Mouse (Mus musculus): ENCODE data around the gene Lair1. TPM values are rescaled to one million over a fixed set of nuclear protein-coding genes. Genes with fewer than 3 reads are reported as not detected.
"Not testable (repeated sequence)": the region's sequence is repeated elsewhere in the genome, so short reads cannot be mapped to it uniquely, and the experiment has no call there.

The Lair1 gene
- polyA plus RNA-seq, 1 experiment from 2014 or later: 1.5 TPM

DNA sequence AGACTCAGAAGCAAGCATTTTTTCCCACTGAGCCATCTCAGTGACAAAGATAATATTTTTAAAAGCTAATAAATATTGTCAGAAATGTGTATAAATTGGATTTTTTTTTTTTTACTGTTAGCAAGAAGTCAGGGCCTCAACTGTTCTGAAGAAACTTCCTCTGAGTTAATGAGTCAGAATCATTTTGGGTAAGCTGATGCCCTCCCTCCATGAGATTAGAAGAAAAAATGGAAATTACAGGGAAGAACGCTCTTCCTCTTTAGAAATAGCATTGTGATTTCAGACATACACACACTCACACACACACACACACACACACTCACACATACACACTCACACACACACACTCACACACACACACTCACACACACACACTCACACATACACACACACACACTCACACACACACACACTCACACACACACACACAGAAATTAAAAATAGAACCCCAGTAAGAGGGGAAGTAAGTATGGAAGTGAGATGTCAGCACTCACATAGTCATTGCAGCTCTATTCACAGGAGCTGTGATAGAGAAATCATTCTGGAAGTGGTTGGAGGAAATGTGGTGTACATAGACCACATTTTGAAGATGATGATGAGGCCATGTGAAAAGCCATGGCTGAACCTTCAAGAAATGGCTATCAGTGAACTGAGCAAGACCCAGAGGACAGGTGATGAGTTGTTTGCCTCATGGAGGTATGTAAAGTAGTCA, 866 bp upstream of the Lair1 start:
- no peak overlapping the region for H3K27ac ChIP-seq (ENCODE audit: low read depth, low read length)
- DNase-seq (ENCODE audit: low spot score, missing footprints) (no peak), ATAC-seq (ENCODE audit: low FRiP score) (no peak)
- 90% methylated on average over 1 of the region's 1 CpGs for WGBS
- no peaks in the 10 kb centered on the region for H3K9me3 ChIP-seq (ENCODE audit: control insufficient read depth, low read length)
- no peak overlapping the region for H3K9ac ChIP-seq (ENCODE audit: low read length)
- no peaks in the 10 kb centered on the region for H3K27me3 ChIP-seq (ENCODE audit: control insufficient read depth, insufficient read depth, low read length)
- no peaks in the 10 kb centered on the region for H3K36me3 ChIP-seq (ENCODE audit: control insufficient read depth, insufficient read depth, low read length)
- H3K4me3 ChIP-seq (ENCODE audit: low read depth, low read length): no peak overlapping the region
- no peak overlapping the region for H3K4me2 ChIP-seq
- H3K4me1 ChIP-seq (ENCODE audit: control insufficient read depth, insufficient read depth, low read length): no peaks in the 10 kb centered on the region

GRCm38 (mm10) chr7:4060602-4061188, 2.3 kb downstream of the Lair1 start:
- H3K27ac ChIP-seq (ENCODE audit: low read depth, low read length); H3K4me2 ChIP-seq; H3K27me3 ChIP-seq (ENCODE audit: control insufficient read depth, insufficient read depth, low read length); H3K9me3 ChIP-seq (ENCODE audit: control insufficient read depth, low read length); DNase-seq (ENCODE audit: low spot score, missing footprints); H3K4me1 ChIP-seq (ENCODE audit: control insufficient read depth, insufficient read depth, low read length); H3K4me3 ChIP-seq (ENCODE audit: low read depth, low read length); H3K9ac ChIP-seq (ENCODE audit: low read length); H3K36me3 ChIP-seq (ENCODE audit: control insufficient read depth, insufficient read depth, low read length); ATAC-seq (ENCODE audit: low FRiP score): not testable (repeated sequence)
- 56% methylated on average over 9 of the region's 9 CpGs for whole genome bisulfite sequencing

DNA sequence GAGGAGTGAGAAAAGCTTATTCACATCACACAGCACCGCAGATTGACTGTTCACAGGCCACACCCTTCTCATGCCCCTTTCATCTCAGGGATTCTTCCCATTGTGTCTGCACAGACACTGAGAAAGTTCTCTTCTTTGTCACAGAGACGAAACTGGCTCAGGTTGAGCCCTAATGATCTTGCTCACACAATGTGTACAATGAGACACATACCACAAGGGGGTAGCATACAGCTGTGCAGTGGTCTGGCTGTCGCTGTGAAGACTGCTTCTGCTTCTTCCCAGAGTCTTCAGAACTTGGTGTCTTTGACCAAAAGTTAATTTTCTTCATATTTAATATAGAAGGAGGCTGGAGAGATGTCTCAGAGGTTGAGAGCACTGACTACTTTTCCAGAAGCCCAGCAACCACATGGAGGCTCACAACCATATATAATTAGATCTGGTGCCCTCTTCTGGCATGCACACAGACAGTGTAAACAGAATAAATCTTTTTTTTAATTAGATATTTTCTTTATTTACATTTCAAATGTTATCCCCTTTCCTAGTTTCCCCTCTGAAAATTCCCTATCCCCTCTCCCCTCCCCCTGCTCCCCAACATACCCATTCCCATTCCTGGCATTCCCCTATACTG, 36.1 kb downstream of the Lair1 start:
- Histone ChIP-seq H3K36me3 (ENCODE audit: control insufficient read depth, insufficient read depth, low read length) (no peaks in the 10 kb centered on the region), H3K4me3 (ENCODE audit: low read depth, low read length) (no peak overlapping the region), H3K4me1 (ENCODE audit: control insufficient read depth, insufficient read depth, low read length) (no peaks in the 10 kb centered on the region), H3K9me3 (ENCODE audit: control insufficient read depth, low read length) (no peaks in the 10 kb centered on the region), H3K27me3 (ENCODE audit: control insufficient read depth, insufficient read depth, low read length) (no peaks in the 10 kb centered on the region), H3K9ac (ENCODE audit: low read length) (no peak overlapping the region), H3K27ac (ENCODE audit: low read depth, low read length) (no peak overlapping the region), H3K4me2 (no peak overlapping the region)
- ATAC-seq (ENCODE audit: low FRiP score) (no peak), DNase-seq (ENCODE audit: low spot score, missing footprints) (no peak)
- 29% methylated on average over 3 of the region's 3 CpGs for WGBS

DNA sequence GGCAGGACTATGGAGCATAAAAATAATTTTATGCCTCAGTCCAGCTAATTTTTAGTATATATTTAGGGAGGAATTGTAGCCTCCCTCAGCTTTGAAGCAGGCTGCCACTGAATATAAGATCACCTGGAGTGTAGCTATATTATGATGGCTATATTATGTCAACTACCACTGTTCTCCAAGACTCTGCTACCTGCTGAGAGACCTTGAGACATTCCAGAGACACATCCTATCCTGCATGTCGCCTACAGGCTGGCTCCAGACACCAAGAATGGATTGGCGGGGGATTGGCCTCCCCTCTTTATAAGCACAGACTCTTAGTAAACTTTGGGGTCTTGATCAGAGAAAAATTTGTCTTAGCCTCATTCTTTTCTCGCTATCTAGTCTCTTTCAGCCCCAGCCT, 58.4 kb downstream of the Lair1 start:
- not testable (repeated sequence) for H3K9ac ChIP-seq (ENCODE audit: low read length); ATAC-seq (ENCODE audit: low FRiP score); DNase-seq (ENCODE audit: low spot score, missing footprints); H3K4me2 ChIP-seq; H3K4me3 ChIP-seq (ENCODE audit: low read depth, low read length); H3K4me1 ChIP-seq (ENCODE audit: control insufficient read depth, insufficient read depth, low read length); H3K36me3 ChIP-seq (ENCODE audit: control insufficient read depth, insufficient read depth, low read length); H3K9me3 ChIP-seq (ENCODE audit: control insufficient read depth, low read length); H3K27ac ChIP-seq (ENCODE audit: low read depth, low read length); H3K27me3 ChIP-seq (ENCODE audit: control insufficient read depth, insufficient read depth, low read length)
- WGBS: 75% methylated on average over 3 of the region's 3 CpGs

DNA sequence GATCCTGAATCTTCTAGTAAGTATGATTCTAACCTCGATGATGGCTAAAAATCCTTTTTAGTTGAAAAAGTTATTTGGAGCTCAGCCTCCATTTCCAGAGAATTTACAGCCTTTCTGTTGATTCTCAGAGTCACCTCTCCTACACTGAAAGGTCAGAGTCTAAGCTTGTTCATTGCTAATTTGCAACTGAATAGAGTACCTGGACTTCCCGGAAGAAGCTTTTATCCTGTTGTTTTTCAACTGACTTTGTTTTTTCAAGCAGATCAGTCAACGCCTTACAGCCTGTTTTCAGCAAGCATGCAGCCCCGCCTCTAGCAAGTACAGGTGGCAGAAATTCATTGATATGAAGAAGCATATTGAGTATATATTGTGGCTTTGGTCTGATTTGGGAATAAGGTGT, 59.0 kb downstream of the Lair1 start:
- not testable (repeated sequence) for H3K27me3 ChIP-seq (ENCODE audit: control insufficient read depth, insufficient read depth, low read length); ATAC-seq (ENCODE audit: low FRiP score); H3K4me2 ChIP-seq; H3K9ac ChIP-seq (ENCODE audit: low read length); DNase-seq (ENCODE audit: low spot score, missing footprints); H3K27ac ChIP-seq (ENCODE audit: low read depth, low read length); H3K4me3 ChIP-seq (ENCODE audit: low read depth, low read length); H3K4me1 ChIP-seq (ENCODE audit: control insufficient read depth, insufficient read depth, low read length); H3K36me3 ChIP-seq (ENCODE audit: control insufficient read depth, insufficient read depth, low read length); H3K9me3 ChIP-seq (ENCODE audit: control insufficient read depth, low read length)
- WGBS: 73% methylated on average over 4 of the region's 4 CpGs

DNA sequence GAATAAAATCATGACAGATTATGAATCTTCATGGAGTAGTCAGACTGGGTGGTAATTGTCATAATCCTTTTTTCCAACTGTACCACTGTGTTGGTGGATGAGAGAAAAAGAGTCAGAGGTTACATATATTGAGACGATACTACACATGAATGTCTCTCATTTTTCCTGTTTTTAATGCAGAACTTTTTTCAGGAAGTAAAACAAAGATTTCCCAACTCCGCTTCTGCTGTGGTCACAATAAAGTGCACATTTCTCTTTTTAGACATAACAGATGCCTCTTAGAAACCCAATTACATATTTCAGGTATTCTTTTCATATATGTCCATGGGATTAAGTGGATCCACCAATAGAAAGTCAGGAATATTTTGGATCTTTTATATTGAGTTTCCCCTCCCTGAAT, 101.0 kb downstream of the Lair1 start:
- ATAC-seq (ENCODE audit: low FRiP score) (no peak), DNase-seq (ENCODE audit: low spot score, missing footprints) (no peak)
- no peaks in the 10 kb centered on the region for H3K4me1 ChIP-seq (ENCODE audit: control insufficient read depth, insufficient read depth, low read length)
- H3K4me3 ChIP-seq (ENCODE audit: low read depth, low read length): no peak overlapping the region
- no peaks in the 10 kb centered on the region for H3K27me3 ChIP-seq (ENCODE audit: control insufficient read depth, insufficient read depth, low read length)
- 91% methylated on average over 2 of the region's 2 CpGs for WGBS
- no peaks in the 10 kb centered on the region; the same call in 1 of the 2 replicates for H3K9me3 ChIP-seq (ENCODE audit: control insufficient read depth, low read length)
- H3K9ac ChIP-seq (ENCODE audit: low read length): no peak overlapping the region
- no peak overlapping the region for H3K27ac ChIP-seq (ENCODE audit: low read depth, low read length)
- no peaks in the 10 kb centered on the region for H3K36me3 ChIP-seq (ENCODE audit: control insufficient read depth, insufficient read depth, low read length)
- H3K4me2 ChIP-seq: no peak overlapping the region

DNA sequence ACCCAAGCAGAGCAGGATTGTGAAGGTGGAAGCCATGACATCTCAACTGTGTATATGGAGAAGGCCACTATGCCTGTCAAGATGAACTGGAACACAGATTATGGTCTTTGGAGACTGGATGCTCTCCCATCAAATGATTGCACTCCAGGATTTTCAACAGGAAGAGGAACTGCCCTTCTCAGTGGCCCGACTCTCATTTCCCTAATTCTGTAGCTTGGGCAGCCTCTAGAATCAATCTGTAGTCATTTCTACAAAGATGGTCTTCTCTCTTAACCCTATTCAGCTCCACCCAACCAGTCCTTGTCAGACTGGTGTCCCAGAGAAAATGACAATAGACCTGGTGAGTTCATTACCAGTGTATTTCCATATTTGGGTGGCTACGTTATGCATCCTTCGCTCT, 105.6 kb downstream of the Lair1 start:
- Histone ChIP-seq H3K9me3 (ENCODE audit: control insufficient read depth, low read length) (no peaks in the 10 kb centered on the region; the same call in 1 of the 2 replicates), H3K4me2 (no peak overlapping the region), H3K27ac (ENCODE audit: low read depth, low read length) (no peak overlapping the region), H3K4me3 (ENCODE audit: low read depth, low read length) (no peak overlapping the region), H3K27me3 (ENCODE audit: control insufficient read depth, insufficient read depth, low read length) (no peaks in the 10 kb centered on the region), H3K9ac (ENCODE audit: low read length) (no peak overlapping the region), H3K36me3 (ENCODE audit: control insufficient read depth, insufficient read depth, low read length) (no peaks in the 10 kb centered on the region), H3K4me1 (ENCODE audit: control insufficient read depth, insufficient read depth, low read length) (no peaks in the 10 kb centered on the region)
- no peak for DNase-seq (ENCODE audit: low spot score, missing footprints)
- no peak for ATAC-seq (ENCODE audit: low FRiP score)
- WGBS: 83% methylated on average over 3 of the region's 3 CpGs

Other genes with a start within 250 kb of the Lair1 start
- not detected in 2 replicates for gene Gm15448, start 237.5 kb downstream of the Lair1 start, polyA plus RNA-seq (2014; fragmentation: Nextera tagmentation; extraction: Ambion mirVana)
- gene Pira2, start 218.2 kb downstream of the Lair1 start, polyA plus RNA-seq (2014; fragmentation: Nextera tagmentation; extraction: Ambion mirVana): not detected in 2 replicates
- not detected in 2 replicates for gene Gm14548, start 165.1 kb downstream of the Lair1 start, polyA plus RNA-seq (2014; fragmentation: Nextera tagmentation; extraction: Ambion mirVana)
- gene Lilra6, start 147.7 kb downstream of the Lair1 start, polyA plus RNA-seq (2014; fragmentation: Nextera tagmentation; extraction: Ambion mirVana): not detected in 2 replicates
- 33.8 and 43.6 TPM in 2 replicates for gene Ttyh1, start 56.2 kb upstream of the Lair1 start, polyA plus RNA-seq (2014; fragmentation: Nextera tagmentation; extraction: Ambion mirVana)
- 44.4 and 45.6 TPM in 2 replicates for gene Leng8, start 73.8 kb upstream of the Lair1 start, polyA plus RNA-seq (2014; fragmentation: Nextera tagmentation; extraction: Ambion mirVana)
- 1.5 and 2.0 TPM in 2 replicates for gene Leng9, start 87.2 kb upstream of the Lair1 start, polyA plus RNA-seq (2014; fragmentation: Nextera tagmentation; extraction: Ambion mirVana)
- gene Cdc42ep5, start 101.7 kb upstream of the Lair1 start, polyA plus RNA-seq (2014; fragmentation: Nextera tagmentation; extraction: Ambion mirVana): 15.6 and 17.4 TPM in 2 replicates
- not detected in 2 replicates for gene Lilra5, start 174.6 kb upstream of the Lair1 start, polyA plus RNA-seq (2014; fragmentation: Nextera tagmentation; extraction: Ambion mirVana)

Measured in midbrain, embryonic 11.5 days (tissue).